Mouse (Mus musculus) lung, postnatal 0 days (tissue): ENCODE data around the gene Trpm8.

ENCODE experiments used
- CTCF ChIP-seq: IDR thresholded peaks from 2 replicates; pipeline ENCODE4 v1.5.1; 2016; ENCODE audit warnings: antibody characterized with exemption, mild to moderate bottlenecking
- EP300 ChIP-seq: IDR thresholded peaks from 2 replicates; pipeline ENCODE4 v1.6.1; 2016; ENCODE audit warnings: antibody characterized with exemption, mild to moderate bottlenecking, control low read depth

- TF ChIP-seq CTCF: no peak
- TF ChIP-seq EP300: no peak
These were observed 23.0 kb downstream of the Trpm8 start for GRCm38 (mm10) chr1:88300301-88301050.
